Mouse (Mus musculus): ENCODE data around the gene Pcdh15. TPM values are rescaled to one million over a fixed set of nuclear protein-coding genes. Genes with fewer than 3 reads are reported as not detected.
A peak's percentile ranks its signal among the peaks of the same experiment; 100 is the strongest.

The Pcdh15 gene
- polyA plus RNA-seq, 1 experiment from 2014 or later = 0.53 TPM

DNA sequence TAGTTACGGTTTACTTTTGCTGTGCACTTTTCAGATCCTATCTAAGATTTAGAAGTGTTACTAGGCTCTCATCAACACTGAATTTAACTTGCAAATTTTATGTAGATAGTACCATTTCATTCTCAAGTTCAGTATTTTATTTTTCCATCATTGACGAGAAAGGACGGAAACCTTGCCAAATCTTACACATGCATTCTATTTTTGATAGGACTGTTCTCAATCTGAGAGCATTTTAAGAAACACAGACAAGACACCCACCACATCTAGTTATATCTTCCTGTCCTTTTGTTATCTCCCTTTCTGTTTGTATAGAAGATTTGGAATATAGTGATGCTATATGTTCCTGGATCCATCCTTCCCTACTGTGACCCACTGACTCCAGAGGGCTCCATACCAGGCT lies 332.2 kb downstream of the Pcdh15 start:
- H3K4me1 ChIP-seq (ENCODE audit: control insufficient read depth, insufficient read depth, low read length) = no peaks in the 10 kb centered on the region
- 89% methylated on average over 3 of the region's 3 CpGs for WGBS
- no peaks in the 10 kb centered on the region for H3K36me3 ChIP-seq (ENCODE audit: control insufficient read depth, insufficient read depth, low read length)
- no peaks in the 10 kb centered on the region for H3K9me3 ChIP-seq (ENCODE audit: control insufficient read depth, low read length)
- no peak overlapping the region for H3K4me2 ChIP-seq
- DNase-seq (ENCODE audit: low spot score, missing footprints) = no peak
- no peak overlapping the region for H3K9ac ChIP-seq (ENCODE audit: low read length)
- H3K4me3 ChIP-seq (ENCODE audit: low read depth, low read length) = no peak overlapping the region
- no peak overlapping the region for H3K27ac ChIP-seq (ENCODE audit: low read depth, low read length)
- no peak for ATAC-seq (ENCODE audit: low FRiP score)
- H3K27me3 ChIP-seq (ENCODE audit: control insufficient read depth, insufficient read depth, low read length) = no peaks in the 10 kb centered on the region

DNA sequence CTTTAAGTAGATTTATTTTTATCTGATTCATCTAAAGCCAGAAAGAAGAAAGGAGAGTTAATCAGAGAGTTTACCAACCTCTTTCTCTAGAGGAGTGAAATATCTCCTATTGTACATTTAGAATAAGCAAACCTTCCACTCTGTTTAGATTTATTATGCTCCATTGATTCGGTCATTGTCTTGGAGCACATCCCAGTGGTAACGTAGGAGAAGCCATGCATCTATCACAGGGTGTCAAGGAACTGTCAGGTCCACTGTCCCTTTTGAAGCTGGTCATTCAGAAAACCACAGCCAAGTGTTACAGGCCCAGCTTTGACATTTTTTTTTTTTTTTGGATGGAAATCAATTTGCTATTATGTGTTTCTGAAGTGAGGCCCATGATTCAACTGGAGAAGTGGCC lies 384.9 kb downstream of the Pcdh15 start:
- Histone ChIP-seq H3K4me1 (ENCODE audit: control insufficient read depth, insufficient read depth, low read length) (no peaks in the 10 kb centered on the region), H3K4me3 (ENCODE audit: low read depth, low read length) (no peak overlapping the region), H3K36me3 (ENCODE audit: control insufficient read depth, insufficient read depth, low read length) (no peaks in the 10 kb centered on the region), H3K4me2 (no peak overlapping the region), H3K27ac (ENCODE audit: low read depth, low read length) (no peak overlapping the region), H3K27me3 (ENCODE audit: control insufficient read depth, insufficient read depth, low read length) (no peaks in the 10 kb centered on the region), H3K9ac (ENCODE audit: low read length) (no peak overlapping the region), H3K9me3 (ENCODE audit: control insufficient read depth, low read length) (no peaks in the 10 kb centered on the region)
- no peak for DNase-seq (ENCODE audit: low spot score, missing footprints)
- no peak for ATAC-seq (ENCODE audit: low FRiP score)
- 52% methylated on average over 2 of the region's 2 CpGs for WGBS

DNA sequence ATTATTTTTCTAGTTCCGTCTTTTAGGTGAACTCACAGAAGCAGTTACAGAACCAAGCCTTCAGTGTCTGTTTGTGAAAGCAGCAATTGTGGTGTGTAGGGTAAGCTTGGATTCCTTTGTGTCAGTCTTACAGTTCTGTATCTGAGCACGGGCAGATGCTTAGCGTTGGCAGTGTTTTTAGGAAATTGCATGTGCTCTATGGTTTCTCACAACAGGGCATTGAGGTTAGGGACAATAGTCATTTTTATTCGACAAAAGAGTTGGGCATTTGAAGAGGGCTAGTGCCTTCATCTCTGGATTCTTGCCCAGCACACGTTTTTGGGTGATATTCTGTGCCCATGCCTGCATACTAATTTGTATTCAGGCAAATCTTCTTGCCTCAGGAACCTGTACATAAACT lies 392.5 kb downstream of the Pcdh15 start:
- no peaks in the 10 kb centered on the region for H3K9me3 ChIP-seq (ENCODE audit: control insufficient read depth, low read length)
- H3K27me3 ChIP-seq (ENCODE audit: control insufficient read depth, insufficient read depth, low read length) = no peaks in the 10 kb centered on the region
- DNase-seq (ENCODE audit: low spot score, missing footprints) (no peak), ATAC-seq (ENCODE audit: low FRiP score) (no peak)
- H3K27ac ChIP-seq (ENCODE audit: low read depth, low read length) = no peak overlapping the region
- no peak overlapping the region for H3K4me3 ChIP-seq (ENCODE audit: low read depth, low read length)
- 78% methylated on average over 5 of the region's 5 CpGs for WGBS
- no peaks in the 10 kb centered on the region for H3K36me3 ChIP-seq (ENCODE audit: control insufficient read depth, insufficient read depth, low read length)
- H3K9ac ChIP-seq (ENCODE audit: low read length) = no peak overlapping the region
- no peak overlapping the region for H3K4me2 ChIP-seq
- H3K4me1 ChIP-seq (ENCODE audit: control insufficient read depth, insufficient read depth, low read length) = no peaks in the 10 kb centered on the region

DNA sequence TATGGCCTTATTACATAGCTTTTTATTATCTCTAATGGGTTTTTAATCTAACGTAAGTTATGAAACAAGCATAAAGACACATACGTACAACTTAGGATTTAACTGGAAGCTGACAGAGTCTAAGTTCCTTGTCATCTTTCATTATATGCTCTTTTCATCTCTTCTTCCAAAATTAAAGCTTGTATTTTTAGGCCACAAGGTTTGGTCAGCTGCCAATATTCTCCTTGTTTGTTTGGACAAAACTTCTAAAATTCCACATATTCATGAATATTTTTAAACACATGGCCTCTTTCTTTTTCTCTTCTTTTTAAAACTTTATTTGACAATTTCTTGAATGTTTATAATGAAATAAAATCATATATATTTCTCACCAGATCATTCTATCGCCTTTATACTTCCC lies 415.7 kb downstream of the Pcdh15 start:
- Histone ChIP-seq H3K4me1 (ENCODE audit: control insufficient read depth, insufficient read depth, low read length) (no peaks in the 10 kb centered on the region), H3K4me2 (no peak overlapping the region), H3K27ac (ENCODE audit: low read depth, low read length) (no peak overlapping the region), H3K36me3 (ENCODE audit: control insufficient read depth, insufficient read depth, low read length) (no peaks in the 10 kb centered on the region), H3K9me3 (ENCODE audit: control insufficient read depth, low read length) (no peaks in the 10 kb centered on the region), H3K4me3 (ENCODE audit: low read depth, low read length) (no peak overlapping the region), H3K9ac (ENCODE audit: low read length) (no peak overlapping the region), H3K27me3 (ENCODE audit: control insufficient read depth, insufficient read depth, low read length) (no peaks in the 10 kb centered on the region)
- ATAC-seq (ENCODE audit: low FRiP score) = no peak
- WGBS = 85% methylated on average over 3 of the region's 3 CpGs
- no peak for DNase-seq (ENCODE audit: low spot score, missing footprints)

DNA sequence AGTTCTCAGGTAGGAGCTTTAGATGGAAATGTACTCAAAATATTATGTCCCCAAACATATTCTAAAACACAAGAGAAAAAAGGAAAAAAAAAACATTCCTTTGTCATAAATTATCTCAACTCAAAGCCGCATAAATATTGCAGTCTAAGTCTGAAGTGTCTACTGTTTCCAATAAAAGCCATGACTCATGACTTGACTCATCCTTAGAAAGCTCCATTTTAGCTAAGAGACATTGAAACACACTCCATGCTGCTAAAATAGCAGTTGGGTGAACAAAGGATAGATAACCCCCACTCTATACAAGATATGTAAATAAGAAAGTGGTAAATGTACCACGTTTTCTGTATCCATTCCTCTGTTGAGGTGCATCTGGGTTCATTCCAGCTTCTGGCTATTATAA lies 416.6 kb downstream of the Pcdh15 start:
- DNase-seq (ENCODE audit: low spot score, missing footprints) = no peak

DNA sequence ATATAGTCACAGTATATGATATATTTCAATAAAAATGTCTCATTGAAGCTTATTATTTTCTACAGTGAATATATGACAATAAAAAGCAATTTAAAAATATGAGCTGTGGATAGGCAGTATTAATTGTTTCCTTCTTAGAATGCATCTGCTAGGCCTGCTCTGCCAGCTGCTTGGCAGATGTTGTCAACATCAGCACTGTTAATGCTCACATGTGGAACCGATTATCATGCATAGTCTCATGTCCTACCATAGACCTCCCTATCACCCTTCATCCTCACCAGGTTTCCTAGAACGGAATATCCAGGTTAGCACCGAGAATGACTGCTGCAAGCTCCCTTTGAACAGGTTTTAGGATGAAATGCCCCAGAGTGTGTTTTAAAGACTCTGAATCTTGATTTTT lies 420.3 kb downstream of the Pcdh15 start:
- H3K4me3 ChIP-seq (ENCODE audit: low read depth, low read length) = no peak overlapping the region
- WGBS = 86% methylated on average over 3 of the region's 3 CpGs

More for the DNA sequence above, 416.6 kb downstream of the Pcdh15 start:
- Histone ChIP-seq H3K36me3 (ENCODE audit: control insufficient read depth, insufficient read depth, low read length) (no peaks in the 10 kb centered on the region), H3K27ac (ENCODE audit: low read depth, low read length) (no peak overlapping the region), H3K4me1 (ENCODE audit: control insufficient read depth, insufficient read depth, low read length) (no peaks in the 10 kb centered on the region), H3K9me3 (ENCODE audit: control insufficient read depth, low read length) (no peaks in the 10 kb centered on the region), H3K27me3 (ENCODE audit: control insufficient read depth, insufficient read depth, low read length) (no peaks in the 10 kb centered on the region), H3K9ac (ENCODE audit: low read length) (no peak overlapping the region), H3K4me2 (no peak overlapping the region), H3K4me3 (ENCODE audit: low read depth, low read length) (no peak overlapping the region)
- 70% methylated on average over 2 of the region's 2 CpGs for WGBS
- no peak for ATAC-seq (ENCODE audit: low FRiP score)

DNA sequence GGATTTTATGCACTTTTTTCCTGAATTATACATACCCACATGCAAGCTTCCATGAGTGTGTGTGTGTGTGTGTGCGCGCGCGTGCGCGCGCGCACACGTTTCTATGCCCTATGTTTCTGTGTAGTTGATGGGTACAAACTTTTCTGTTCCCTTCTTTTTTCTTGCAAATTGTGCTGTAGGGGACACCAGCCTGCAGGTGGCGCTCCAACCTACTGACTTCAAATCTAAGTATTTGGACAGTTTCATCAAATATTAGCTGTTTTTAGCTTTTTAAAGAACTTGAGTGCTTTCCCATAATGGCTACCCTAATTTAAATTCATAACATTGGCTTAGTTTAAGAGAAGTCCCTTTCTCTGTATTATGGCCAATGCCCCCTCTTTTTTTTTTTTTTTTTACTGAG lies 453.7 kb downstream of the Pcdh15 start:
- Histone ChIP-seq H3K27ac (ENCODE audit: low read depth, low read length) (no peak overlapping the region), H3K4me2 (no peak overlapping the region), H3K9ac (ENCODE audit: low read length) (no peak overlapping the region), H3K9me3 (ENCODE audit: control insufficient read depth, low read length) (no peaks in the 10 kb centered on the region), H3K4me3 (ENCODE audit: low read depth, low read length) (no peak overlapping the region), H3K36me3 (ENCODE audit: control insufficient read depth, insufficient read depth, low read length) (no peaks in the 10 kb centered on the region), H3K4me1 (ENCODE audit: control insufficient read depth, insufficient read depth, low read length) (no peaks in the 10 kb centered on the region), H3K27me3 (ENCODE audit: control insufficient read depth, insufficient read depth, low read length) (no peaks in the 10 kb centered on the region)
- DNase-seq (ENCODE audit: low spot score, missing footprints) (no peak), ATAC-seq (ENCODE audit: low FRiP score) (no peak)
- WGBS = 91% methylated on average over 10 of the region's 10 CpGs

More for the DNA sequence above, 420.3 kb downstream of the Pcdh15 start:
- H3K4me1 ChIP-seq (ENCODE audit: control insufficient read depth, insufficient read depth, low read length) = no peaks in the 10 kb centered on the region
- H3K27ac ChIP-seq (ENCODE audit: low read depth, low read length) = no peak overlapping the region
- H3K9ac ChIP-seq (ENCODE audit: low read length) = no peak overlapping the region
- no peak overlapping the region for H3K4me2 ChIP-seq
- no peaks in the 10 kb centered on the region for H3K27me3 ChIP-seq (ENCODE audit: control insufficient read depth, insufficient read depth, low read length)
- ATAC-seq (ENCODE audit: low FRiP score) (no peak), DNase-seq (ENCODE audit: low spot score, missing footprints) (no peak)
- H3K9me3 ChIP-seq (ENCODE audit: control insufficient read depth, low read length) = no peaks in the 10 kb centered on the region
- no peaks in the 10 kb centered on the region for H3K36me3 ChIP-seq (ENCODE audit: control insufficient read depth, insufficient read depth, low read length)

DNA sequence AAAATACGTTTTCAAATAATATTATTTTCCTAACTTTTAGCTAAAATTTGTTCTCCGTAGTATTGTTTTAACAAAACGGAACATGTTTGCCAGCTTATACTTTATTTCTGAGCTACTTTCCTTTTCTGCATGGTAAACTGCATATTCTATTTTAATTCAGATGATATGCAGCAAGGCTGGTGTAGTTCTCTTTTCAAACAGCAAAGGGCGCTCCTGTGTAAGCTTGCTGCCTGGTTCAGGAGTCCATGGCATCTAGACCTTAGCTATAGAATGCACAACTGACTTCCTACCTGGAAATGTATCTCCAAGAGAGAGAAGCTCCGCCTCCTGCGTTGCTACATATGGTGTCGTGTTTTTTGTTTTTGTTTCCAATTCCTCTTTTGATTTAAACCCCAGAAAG lies 465.1 kb downstream of the Pcdh15 start:
- Histone ChIP-seq H3K4me1 (ENCODE audit: control insufficient read depth, insufficient read depth, low read length) (no peaks in the 10 kb centered on the region), H3K4me2 (no peak overlapping the region), H3K27ac (ENCODE audit: low read depth, low read length) (no peak overlapping the region), H3K9me3 (ENCODE audit: control insufficient read depth, low read length) (no peaks in the 10 kb centered on the region), H3K36me3 (ENCODE audit: control insufficient read depth, insufficient read depth, low read length) (no peaks in the 10 kb centered on the region), H3K4me3 (ENCODE audit: low read depth, low read length) (no peak overlapping the region), H3K27me3 (ENCODE audit: control insufficient read depth, insufficient read depth, low read length) (no peaks in the 10 kb centered on the region), H3K9ac (ENCODE audit: low read length) (no peak overlapping the region)
- 71% methylated on average over 7 of the region's 7 CpGs for WGBS
- peak; percentile 85 for DNase-seq (ENCODE audit: low spot score, missing footprints)
- no peak for ATAC-seq (ENCODE audit: low FRiP score)

DNA sequence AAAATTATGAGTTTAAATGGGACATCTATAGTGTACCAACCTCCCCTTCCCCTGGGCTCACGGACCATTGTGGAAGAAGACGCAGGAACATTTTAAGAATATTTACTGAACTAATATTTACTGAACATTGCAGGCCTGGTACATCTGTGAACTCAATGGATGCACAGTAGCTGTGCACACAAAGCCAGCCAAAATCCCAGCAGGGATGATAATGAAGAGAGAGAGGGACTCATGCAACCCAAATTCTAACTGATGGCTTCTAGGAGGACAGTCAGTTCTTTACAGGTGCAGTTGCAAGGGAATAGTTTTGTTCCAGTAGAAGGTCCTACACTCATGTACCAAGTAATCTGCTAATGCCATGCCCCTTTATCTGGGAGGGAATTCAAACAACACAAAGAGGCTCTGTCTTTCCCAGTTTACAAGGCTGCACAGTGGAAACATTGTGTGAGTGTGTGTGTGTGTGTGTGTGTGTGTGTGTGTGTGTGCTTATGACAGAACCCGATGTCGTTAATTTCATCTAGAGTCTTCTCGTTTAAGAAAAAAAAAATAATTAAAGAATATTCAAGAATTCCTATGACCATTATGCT lies 475.7 kb downstream of the Pcdh15 start:
- H3K9me3 ChIP-seq (ENCODE audit: control insufficient read depth, low read length) = no peaks in the 10 kb centered on the region
- DNase-seq (ENCODE audit: low spot score, missing footprints) (no peak), ATAC-seq (ENCODE audit: low FRiP score) (no peak)
- no peaks in the 10 kb centered on the region for H3K4me1 ChIP-seq (ENCODE audit: control insufficient read depth, insufficient read depth, low read length)
- H3K4me3 ChIP-seq (ENCODE audit: low read depth, low read length) = no peak overlapping the region
- no peaks in the 10 kb centered on the region for H3K36me3 ChIP-seq (ENCODE audit: control insufficient read depth, insufficient read depth, low read length)
- H3K27me3 ChIP-seq (ENCODE audit: control insufficient read depth, insufficient read depth, low read length) = no peaks in the 10 kb centered on the region
- no peak overlapping the region for H3K9ac ChIP-seq (ENCODE audit: low read length)
- no peak overlapping the region for H3K4me2 ChIP-seq
- no peak overlapping the region for H3K27ac ChIP-seq (ENCODE audit: low read depth, low read length)
- 88% methylated on average over 5 of the region's 5 CpGs for WGBS

DNA sequence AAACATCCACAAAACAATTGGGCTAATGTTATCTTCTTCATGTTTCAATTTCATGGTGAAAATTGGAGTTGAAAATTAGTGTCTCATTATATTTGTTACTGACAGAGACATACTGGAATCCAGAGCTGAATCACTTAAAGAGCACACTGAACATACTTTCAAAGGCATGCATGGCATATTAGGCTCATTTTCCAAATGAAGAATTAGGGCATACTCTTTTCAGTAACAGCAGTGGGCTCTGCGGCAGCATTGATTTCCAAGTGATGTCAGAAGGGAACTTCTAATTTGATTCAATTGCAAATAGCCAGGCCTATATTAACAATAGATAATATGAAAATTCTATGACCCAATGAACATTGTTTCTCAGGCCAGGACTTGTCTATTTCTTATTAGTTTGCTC lies 568.4 kb downstream of the Pcdh15 start:
- ATAC-seq (ENCODE audit: low FRiP score) (no peak), DNase-seq (ENCODE audit: low spot score, missing footprints) (no peak)
- Histone ChIP-seq H3K9me3 (ENCODE audit: control insufficient read depth, low read length) (no peaks in the 10 kb centered on the region), H3K27me3 (ENCODE audit: control insufficient read depth, insufficient read depth, low read length) (no peaks in the 10 kb centered on the region), H3K4me3 (ENCODE audit: low read depth, low read length) (no peak overlapping the region), H3K36me3 (ENCODE audit: control insufficient read depth, insufficient read depth, low read length) (no peaks in the 10 kb centered on the region), H3K4me2 (no peak overlapping the region), H3K4me1 (ENCODE audit: control insufficient read depth, insufficient read depth, low read length) (no peaks in the 10 kb centered on the region), H3K27ac (ENCODE audit: low read depth, low read length) (no peak overlapping the region), H3K9ac (ENCODE audit: low read length) (no peak overlapping the region)
- 86% methylated on average over 1 of the region's 1 CpGs for whole genome bisulfite sequencing

All from midbrain, embryonic 11.5 days (tissue).